Mouse (Mus musculus) thymus, postnatal 36 days (tissue): ENCODE measurements around the gene Prps2.

Experiments used
- DNase-seq, 2 experiments: peaks; one replicate each; pipeline ENCODE4 v3.0.0; 2022; ENCODE audit warnings: mixed read lengths in 2 of 2

The Prps2 gene

DNA sequence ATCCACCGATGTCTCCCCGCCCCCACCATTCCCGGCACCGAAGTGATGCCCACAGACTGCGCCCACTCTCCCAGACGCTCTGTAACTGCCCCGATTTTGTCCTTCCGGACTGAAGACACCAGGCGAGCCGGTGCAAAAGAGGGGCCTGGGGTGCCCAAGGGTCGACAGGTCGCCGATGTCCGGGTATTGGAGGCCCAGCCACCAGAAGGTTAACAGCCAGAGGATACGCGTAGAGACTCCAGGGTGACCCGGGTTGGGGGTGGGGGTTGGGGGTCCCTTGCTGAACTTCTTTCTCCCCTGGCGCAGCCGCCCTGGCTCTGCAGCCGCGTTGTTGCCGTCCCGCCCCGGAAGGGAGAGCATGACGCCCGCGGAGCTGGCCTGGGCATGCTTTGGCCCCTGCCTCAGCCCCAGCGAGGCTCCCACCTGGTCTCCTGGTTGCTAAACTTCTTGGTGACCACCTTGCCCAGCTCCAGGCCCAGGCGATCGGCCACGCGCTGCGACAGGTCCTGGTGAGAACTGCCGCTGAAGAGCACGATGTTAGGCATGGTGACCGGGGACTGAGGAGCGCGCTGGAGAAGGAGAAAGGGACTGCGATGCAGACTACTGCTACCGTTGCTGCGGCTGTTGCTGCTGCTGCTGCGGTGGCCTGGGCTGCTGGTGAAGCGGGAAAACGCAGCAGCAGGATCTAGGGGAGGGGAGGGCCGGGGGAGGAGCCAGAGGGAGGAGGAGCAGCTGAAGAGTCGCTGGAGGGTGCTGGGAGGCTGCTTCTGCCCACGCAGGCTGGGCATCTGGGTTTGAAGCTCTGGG, at the start of gene Prps2:
Prps2 (minus strand) TSS at position 703 of the 807 bp plus-strand sequence.
- peak; percentile 68 to 77 for DNase-seq

DNA sequence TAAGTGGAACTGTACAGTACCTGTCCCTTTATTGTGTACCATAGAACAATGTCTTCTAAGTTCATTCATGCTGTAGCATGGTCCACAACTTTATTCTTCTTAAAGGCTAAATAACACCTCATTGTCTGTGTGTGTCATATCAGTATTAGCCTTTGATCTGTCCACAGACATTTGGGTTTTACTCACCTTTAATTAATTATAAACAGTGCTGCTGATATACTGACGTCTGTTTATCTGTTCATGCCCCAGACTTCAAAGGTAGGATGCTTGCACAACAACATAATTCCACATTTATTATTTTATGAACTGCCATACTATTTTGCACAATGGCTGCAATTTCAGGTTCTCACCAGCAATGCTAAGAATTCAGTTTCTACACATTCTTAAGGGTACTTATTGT, 35.1 kb upstream of the Prps2 start:
- no peak for DNase-seq

DNA sequence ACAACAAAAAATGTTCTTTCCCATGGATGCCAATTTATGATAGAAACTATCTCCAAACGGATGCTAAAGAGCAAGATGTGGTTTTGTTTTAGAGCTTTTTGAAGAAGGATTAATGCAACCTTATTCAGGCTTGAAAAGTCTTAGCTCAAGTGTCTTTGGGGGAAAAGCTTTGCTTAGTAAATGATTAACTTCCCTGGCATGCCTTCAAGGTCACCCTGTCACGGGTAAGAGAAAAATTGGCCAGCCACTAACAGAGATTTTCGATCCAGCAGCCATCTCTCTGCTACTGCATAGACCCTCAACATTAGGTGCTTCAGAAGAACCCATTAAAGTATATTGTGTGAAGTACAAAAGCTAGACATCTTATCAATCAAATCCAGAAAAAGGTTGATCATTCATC, 12.4 kb upstream of the Prps2 start:
- no peak for DNase-seq

GRCm38 (mm10) chrX:167386647-167387046, 4.1 kb upstream of the Prps2 start:
- DNase-seq: no peak

DNA sequence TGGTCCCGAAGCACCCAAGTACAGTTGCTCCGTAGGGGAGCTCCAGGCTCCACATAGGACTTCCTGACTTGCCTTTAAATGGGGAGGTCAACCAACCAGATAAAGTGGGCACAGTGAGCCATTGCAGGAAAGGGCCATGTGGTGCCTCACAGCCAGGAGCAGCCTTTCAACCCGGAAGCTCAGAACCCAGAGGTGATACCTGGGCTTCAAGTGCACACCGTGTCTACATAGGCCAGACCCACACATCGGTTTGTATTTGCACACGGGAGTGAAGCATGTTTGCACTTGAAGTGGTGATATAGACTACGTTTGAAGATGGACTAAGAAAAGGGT, 271 bp upstream of the Prps2 start:
- no peak for DNase-seq

- DNase-seq: no peak
Measured at GRCm38 (mm10) chrX:167381583-167382046, 934 bp downstream of the Prps2 start.

GRCm38 (mm10) chrX:167380073-167380472, 2.5 kb downstream of the Prps2 start:
- no peak for DNase-seq

DNA sequence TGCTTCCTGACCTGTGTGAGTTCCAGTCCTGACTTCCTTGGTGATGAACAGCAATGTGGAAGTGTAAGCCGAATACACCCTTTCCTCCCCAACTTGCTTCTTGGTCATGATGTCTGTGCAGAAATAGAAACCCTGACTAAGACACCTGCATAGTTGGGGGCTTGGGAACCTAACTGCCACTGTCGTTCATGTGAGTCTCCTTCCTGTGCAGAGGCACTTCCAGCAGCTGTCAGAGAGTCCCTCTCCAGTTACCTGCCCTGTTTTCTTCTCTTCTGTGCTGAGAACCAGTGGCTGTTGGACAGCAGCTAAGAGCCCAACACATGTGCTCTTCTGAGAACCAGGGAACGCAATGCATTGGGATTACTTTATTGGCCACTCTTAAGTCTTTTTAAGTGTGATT, 21.3 kb downstream of the Prps2 start:
- DNase-seq: peak; percentile 32 to 61

- DNase-seq: peak; percentile 46 to 72
Measured at GRCm38 (mm10) chrX:167359704-167360103, 22.8 kb downstream of the Prps2 start.

GRCm38 (mm10) chrX:167357415-167357814, 25.1 kb downstream of the Prps2 start:
- no peak for DNase-seq

DNA sequence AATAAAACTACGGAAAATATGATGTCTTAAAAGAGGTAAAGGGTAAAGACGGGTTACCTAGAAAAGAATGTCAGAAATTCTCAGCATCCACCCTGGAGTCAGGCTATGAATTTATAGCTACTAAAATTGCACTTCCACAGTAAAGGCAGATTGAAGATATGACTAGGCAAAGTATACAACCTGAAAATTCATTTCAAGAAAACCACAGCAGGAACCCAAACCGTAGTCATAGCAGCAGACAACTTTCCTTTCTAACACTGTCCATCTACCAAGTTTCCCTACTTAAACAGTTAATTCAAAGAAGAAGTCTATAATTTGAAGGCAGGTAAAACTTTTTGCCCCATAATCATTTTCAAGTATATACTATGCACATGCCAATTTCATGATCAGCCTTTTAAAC, 26.6 kb downstream of the Prps2 start:
- DNase-seq: no peak

DNA sequence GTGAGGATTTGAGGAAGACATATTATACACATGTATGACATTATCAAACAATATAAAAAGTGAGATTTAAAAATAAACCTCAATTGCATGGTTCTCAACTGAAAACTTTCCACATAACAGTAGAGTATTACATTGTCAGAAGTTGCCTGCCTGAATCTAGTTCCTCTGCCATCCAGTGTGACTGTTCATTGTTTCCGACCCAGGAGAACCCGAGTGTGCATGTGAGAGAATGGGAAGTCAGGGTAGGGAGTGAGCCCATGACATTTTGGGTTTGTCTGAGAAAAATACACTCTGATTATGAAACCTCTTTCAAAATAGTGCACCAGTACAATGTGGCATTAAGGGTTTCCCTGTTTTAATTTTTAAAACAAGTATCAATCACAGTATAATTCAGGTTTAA, 28.9 kb downstream of the Prps2 start:
- no peak for DNase-seq

GRCm38 (mm10) chrX:167346440-167346839, 36.1 kb downstream of the Prps2 start:
- no peak for DNase-seq

DNA sequence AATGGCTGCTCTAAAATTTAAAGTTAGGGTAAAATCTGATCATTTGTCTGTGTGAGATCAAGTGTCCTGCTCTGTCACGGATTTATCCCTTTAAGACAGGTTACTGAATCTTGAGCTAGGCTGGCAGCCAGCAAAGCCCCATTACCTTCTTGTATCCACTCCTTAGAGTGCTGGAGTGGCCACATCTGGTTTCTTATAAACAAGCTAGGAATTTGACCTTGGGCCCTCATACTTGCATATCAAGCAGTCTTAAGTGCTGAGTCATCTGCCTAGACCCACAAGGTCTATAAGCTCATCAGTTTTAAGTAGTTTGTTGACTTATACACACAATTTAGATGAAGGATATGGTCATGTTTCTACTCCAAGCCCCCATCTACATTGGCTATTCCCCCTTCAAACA, 38.2 kb downstream of the Prps2 start:
- DNase-seq: no peak

- no peak for DNase-seq
Measured at GRCm38 (mm10) chrX:167341811-167342210, 40.7 kb downstream of the Prps2 start.

- DNase-seq: no peak
Measured at GRCm38 (mm10) chrX:167340190-167340589, 42.4 kb downstream of the Prps2 start.

GRCm38 (mm10) chrX:167337990-167338389, 44.6 kb downstream of the Prps2 start:
- DNase-seq: no peak

DNA sequence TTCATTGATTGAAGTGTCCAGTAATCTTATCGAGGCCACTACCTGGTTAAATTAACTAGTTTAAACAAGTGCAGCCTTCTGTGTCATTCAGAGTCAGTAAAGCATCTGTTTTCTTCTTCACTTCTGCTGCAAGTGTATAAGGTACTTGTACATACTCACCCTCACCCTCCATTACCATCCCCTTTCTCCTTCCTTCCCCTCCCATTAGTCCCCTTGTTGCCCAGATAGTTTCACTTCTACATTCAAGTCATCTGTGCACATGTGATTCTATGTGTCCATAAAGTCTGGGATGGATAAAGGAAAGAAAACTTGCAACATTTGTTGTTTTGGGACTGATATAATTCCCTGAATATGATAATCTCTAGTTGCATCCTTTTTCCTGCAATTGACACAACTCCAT, 48.0 kb downstream of the Prps2 start:
- DNase-seq: no peak

DNA sequence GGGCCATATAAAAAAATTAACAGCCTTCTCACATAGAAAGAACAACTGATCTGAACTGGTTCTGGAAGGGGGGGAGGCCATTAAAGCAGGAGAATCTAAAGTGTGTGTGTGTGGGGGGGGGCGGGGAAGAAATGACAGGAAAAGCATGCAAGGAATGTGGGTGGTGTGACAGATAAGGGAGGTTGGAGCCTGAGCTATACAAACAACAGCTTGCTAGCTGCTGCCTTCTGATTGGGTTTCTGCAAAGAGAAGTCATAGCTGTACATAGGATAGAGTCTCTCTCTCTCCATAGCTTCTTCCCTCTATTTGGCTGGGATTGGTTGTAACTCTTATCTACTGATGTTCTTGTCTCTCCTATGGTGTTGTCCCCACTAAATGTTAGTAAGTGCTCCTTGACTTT, 49.9 kb downstream of the Prps2 start:
- no peak for DNase-seq

DNA sequence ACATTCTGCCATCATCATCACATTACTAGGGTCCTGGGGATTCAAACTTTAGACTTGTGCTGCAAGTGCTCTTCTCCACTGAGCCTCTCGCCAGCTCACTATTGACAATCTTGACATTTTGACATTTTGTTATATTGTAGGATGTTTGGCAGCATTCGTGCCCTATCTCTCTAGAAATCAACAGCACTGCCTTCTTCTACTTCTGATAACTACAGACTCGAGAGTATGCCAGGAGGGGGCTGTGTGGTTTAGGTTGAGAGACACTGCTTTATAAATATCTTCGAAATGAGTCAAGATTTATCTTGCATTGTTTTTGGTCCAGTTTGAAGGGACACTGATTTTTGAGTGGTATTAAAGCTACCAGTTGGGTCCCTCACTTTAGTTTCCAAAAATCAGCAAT, 51.6 kb downstream of the Prps2 start:
- DNase-seq: no peak

DNA sequence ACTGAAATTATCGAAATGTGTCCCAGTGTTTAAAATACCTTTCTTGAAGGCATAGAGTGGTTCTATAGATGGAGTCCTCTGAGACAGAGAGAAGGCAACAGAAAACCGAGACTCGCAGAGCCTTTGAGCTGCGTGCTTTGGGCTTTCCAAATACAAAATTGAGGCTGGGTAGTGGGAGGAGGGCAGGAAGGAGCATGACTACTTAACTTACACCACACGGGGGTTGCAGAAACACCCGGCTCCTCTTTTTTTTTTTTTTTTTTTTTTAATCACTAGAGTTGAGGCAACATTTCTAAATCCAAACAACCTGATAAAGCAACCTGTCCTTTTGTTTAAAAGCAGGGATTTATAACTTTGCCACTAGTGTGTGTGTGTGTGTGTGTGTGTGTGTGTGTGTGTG, 52.1 kb downstream of the Prps2 start, which contains the start of gene Tlr7:
Tlr7 (minus strand) TSS at position 160 of the 400 bp plus-strand sequence.
- peak; percentile 13 to 23 for DNase-seq

DNA sequence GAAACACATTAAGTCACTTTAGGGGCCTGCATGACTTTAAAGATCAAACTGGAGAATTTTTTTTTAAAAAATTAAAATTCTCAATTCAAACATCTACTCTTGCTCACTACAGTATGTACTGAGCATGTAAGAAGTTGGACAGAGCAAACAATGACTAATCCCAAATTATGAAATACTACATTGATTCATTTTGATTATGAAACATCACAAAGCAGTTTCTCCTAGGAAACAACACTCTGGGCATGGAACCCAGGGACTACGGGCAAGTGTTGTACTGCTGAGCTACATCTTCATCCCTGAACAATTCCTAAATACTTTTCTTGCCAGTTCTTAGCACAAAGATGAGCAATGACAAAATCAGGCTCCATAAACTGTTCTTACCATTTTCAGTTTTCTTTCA, 52.9 kb downstream of the Prps2 start:
- DNase-seq: no peak

DNA sequence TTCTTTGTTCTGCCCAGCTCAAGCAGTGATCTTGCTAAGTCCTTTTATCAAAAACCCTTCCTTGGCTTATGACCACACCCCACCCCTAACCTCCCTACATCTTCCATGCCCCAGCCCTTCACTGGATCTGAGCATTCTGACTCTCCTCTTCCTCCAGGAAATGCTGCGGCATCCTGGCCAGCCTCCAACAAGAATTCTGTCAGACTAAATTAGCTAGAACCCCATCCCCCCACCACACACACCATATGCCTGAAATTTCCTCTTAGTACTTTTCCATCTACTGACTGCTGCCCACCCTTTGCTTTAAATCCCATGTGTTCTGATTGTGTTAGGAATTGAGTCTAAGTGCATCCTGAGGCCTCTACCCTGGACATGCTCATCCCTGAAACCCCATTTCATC, 53.5 kb downstream of the Prps2 start:
- DNase-seq: no peak

GRCm38 (mm10) chrX:167328519-167328918, 54.0 kb downstream of the Prps2 start:
- no peak for DNase-seq

GRCm38 (mm10) chrX:167323742-167324141, 58.8 kb downstream of the Prps2 start:
- DNase-seq: peak; percentile 39 to 40
